ENCODE assay signal across 20 mouse cellular contexts in the genomic region with DNA sequence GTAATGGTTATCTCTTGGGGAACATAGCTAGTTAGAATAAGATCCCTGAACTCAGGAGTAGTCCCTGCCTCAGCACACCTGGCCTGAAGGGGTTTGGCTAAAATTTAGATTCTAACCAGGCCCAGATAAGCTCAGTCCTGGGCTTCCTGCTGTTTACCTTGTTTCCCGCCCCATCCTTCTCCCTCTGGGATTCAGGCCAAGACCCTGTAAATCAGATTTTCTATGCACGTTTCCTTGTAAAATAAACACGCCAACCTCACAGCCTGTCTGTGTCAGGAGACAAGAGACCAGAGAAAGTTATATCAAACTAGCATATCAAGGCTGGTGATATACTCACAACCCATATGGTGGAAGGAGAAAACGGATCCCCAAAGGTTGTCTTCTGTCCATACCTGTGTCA. TPM values are rescaled to one million over a fixed set of nuclear protein-coding genes. Genes with fewer than 3 reads are reported as not detected.
A peak's percentile ranks its signal among the peaks of the same experiment; 100 is the strongest.
DNase-seq lines count a peak whose midpoint lies in the region; ATAC-seq lines count a peak whose summit lies in the region.
"Had no signal": no experiment of that assay in that cellular context is flagged by ENCODE, and none has a peak within 500 bp of the region (broad histone marks: within the 10 kb centered on the region; RNA-seq: fewer than 3 reads in every experiment).

No protein-coding gene starts in this region.

- no peaks in the 10 kb centered on the region for H3K27me3 ChIP-seq in heart, embryonic 15.5 days
- no peaks in the 10 kb centered on the region for H3K27me3 ChIP-seq in kidney, embryonic 15.5 days
- H3K27me3 ChIP-seq in stomach, embryonic 14.5 days (ENCODE audit: control insufficient read depth, insufficient read depth, low read length): no peaks in the 10 kb centered on the region
- H3K27me3 ChIP-seq: embryonic facial prominence, embryonic 13.5 days; neural tube, embryonic 15.5 days had no signal

- DNase-seq in heart, adult 8-10 months (ENCODE audit: low spot score): no peak
- DNase-seq in kidney, postnatal 14 days: peak; percentile 52
- peak; percentile 68 for DNase-seq in lung, postnatal 25 days (ENCODE audit: low spot score)
- no peak for DNase-seq in right cerebral cortex, postnatal 4 days
- DNase-seq: adrenal gland, postnatal 36 days; cerebellum, adult 8-10 months; gastrocnemius, postnatal 36 days; left cerebral cortex, postnatal 4 days; midbrain, embryonic 14.5 days; right cerebral cortex, postnatal 25 days; thymus, postnatal 4 days had no signal

- WGBS in heart, embryonic 15.5 days: 43% methylated on average over 4 of the region's 4 CpGs
- WGBS in kidney, embryonic 15.5 days: 45% methylated on average over 4 of the region's 4 CpGs
- WGBS in stomach, embryonic 14.5 days: 27% methylated on average over 4 of the region's 4 CpGs

- no peak overlapping the region for H3K4me3 ChIP-seq in heart, embryonic 15.5 days
- H3K4me3 ChIP-seq in kidney, embryonic 15.5 days (replicated peaks): no peak overlapping the region
- no peak overlapping the region for H3K4me3 ChIP-seq in stomach, embryonic 14.5 days (ENCODE audit: low read depth, low read length)
- H3K4me3 ChIP-seq: embryonic facial prominence, embryonic 13.5 days; hindbrain, embryonic 10.5 days; myocyte; neural tube, embryonic 15.5 days had no signal

- no peak overlapping the region for H3K9ac ChIP-seq in heart, embryonic 15.5 days
- H3K9ac ChIP-seq in kidney, embryonic 15.5 days: no peak overlapping the region
- no peak overlapping the region for H3K9ac ChIP-seq in stomach, embryonic 14.5 days (replicated peaks; ENCODE audit: low read depth, low read length)
- H3K9ac ChIP-seq: embryonic facial prominence, embryonic 13.5 days; neural tube, embryonic 15.5 days had no signal

- H3K36me3 ChIP-seq in heart, embryonic 15.5 days: no peaks in the 10 kb centered on the region
- no peaks in the 10 kb centered on the region for H3K36me3 ChIP-seq in kidney, embryonic 15.5 days
- H3K36me3 ChIP-seq in stomach, embryonic 14.5 days (ENCODE audit: control insufficient read depth, insufficient read depth, low read length): no peaks in the 10 kb centered on the region
- H3K36me3 ChIP-seq: embryonic facial prominence, embryonic 13.5 days; hindbrain, embryonic 10.5 days; neural tube, embryonic 15.5 days had no signal

- ATAC-seq in heart, embryonic 15.5 days (replicated peaks; ENCODE audit: insufficient number of reproducible peaks, insufficient read depth, low FRiP score, low read depth): no peak
- no peak for ATAC-seq in kidney, embryonic 15.5 days (replicated peaks; ENCODE audit: low FRiP score)
- no peak; the same call in 1 of the 2 replicates for ATAC-seq in stomach, embryonic 14.5 days (ENCODE audit: insufficient number of reproducible peaks, insufficient read depth, low FRiP score, low read depth)
- ATAC-seq: CD4-positive, CD25-positive, alpha-beta regulatory T cell, adult 4 months had no signal

- no peaks in the 10 kb centered on the region for H3K9me3 ChIP-seq in heart, embryonic 15.5 days (replicated peaks)
- no peaks in the 10 kb centered on the region for H3K9me3 ChIP-seq in kidney, embryonic 15.5 days (replicated peaks)
- no peaks in the 10 kb centered on the region for H3K9me3 ChIP-seq in stomach, embryonic 14.5 days (ENCODE audit: control insufficient read depth, low read depth, low read length)
- H3K9me3 ChIP-seq: embryonic facial prominence, embryonic 13.5 days; G1E; hindbrain, embryonic 10.5 days; neural tube, embryonic 15.5 days had no signal

- H3K4me1 ChIP-seq in heart, embryonic 15.5 days (replicated peaks): peaks cover 53% of the 10 kb centered on the region
- H3K4me1 ChIP-seq in kidney, embryonic 15.5 days: peaks cover 5% of the 10 kb centered on the region
- H3K4me1 ChIP-seq in stomach, embryonic 14.5 days (ENCODE audit: control insufficient read depth, insufficient read depth, low read length): peaks cover 14% of the 10 kb centered on the region
- H3K4me1 ChIP-seq: neural tube, embryonic 15.5 days had no signal

- H3K4me2 ChIP-seq in heart, embryonic 15.5 days: no peak overlapping the region
- H3K4me2 ChIP-seq in kidney, embryonic 15.5 days: no peak overlapping the region
- H3K4me2 ChIP-seq in stomach, embryonic 14.5 days (replicated peaks; ENCODE audit: low read depth, low read length): no peak overlapping the region
- H3K4me2 ChIP-seq: embryonic facial prominence, embryonic 13.5 days; neural tube, embryonic 15.5 days had no signal

- H3K27ac ChIP-seq in heart, embryonic 15.5 days: peak overlapping the region; percentile 56
- no peak overlapping the region for H3K27ac ChIP-seq in kidney, embryonic 15.5 days
- peak overlapping the region; percentile 11; the same call in 1 of the 2 replicates for H3K27ac ChIP-seq in stomach, embryonic 14.5 days (ENCODE audit: low read length)
- H3K27ac ChIP-seq: embryonic facial prominence, embryonic 13.5 days; hindbrain, embryonic 10.5 days; neural tube, embryonic 15.5 days had no signal

RNA-seq across cellular contexts. Expression of gene Ehd4, which starts 42.8 kb away (rescaled TPM):
- 164 and 188 TPM in 2 replicates for polyA plus RNA-seq in heart, embryonic 15.5 days (2015; fragmentation: Nextera tagmentation; extraction: Ambion mirVana)
- total RNA-seq in heart, adult 8-10 months (2022): 100 to 1,000 TPM; 312 to 410 (median 362) TPM
- 57.3 and 66.6 TPM in 2 replicates for polyA plus RNA-seq in kidney, embryonic 15.5 days (2015; fragmentation: Nextera tagmentation; extraction: Ambion mirVana)
- polyA plus RNA-seq in stomach, embryonic 14.5 days (2014; fragmentation: Nextera tagmentation; extraction: Ambion mirVana): 32.8 and 34.0 TPM in 2 replicates

Comparison
In these comparisons a context has a peak if more than half of its experiments do, and no peak if none do; other contexts are left out.
1. DNase-seq: peak in kidney, postnatal 14 days (single experiment) and lung, postnatal 25 days (single experiment); none in heart, adult 8-10 months (single experiment) and right cerebral cortex, postnatal 4 days (single experiment).